Comparison of ENCODE assay signal across 16 mouse cellular contexts in genomic region chr7:102282261-102282660, GRCm38 (mm10). TPM values are rescaled to one million over a fixed set of nuclear protein-coding genes. Genes with fewer than 3 reads are reported as not detected.
A peak's percentile ranks its signal among the peaks of the same experiment; 100 is the strongest.
DNase-seq lines count a peak whose midpoint lies in the region; TF ChIP-seq lines count a peak whose summit lies in the region.
"Had no signal": no experiment of that assay in that cellular context is flagged by ENCODE, and none has a peak within 500 bp of the region (broad histone marks: within the 10 kb centered on the region; RNA-seq: fewer than 3 reads in every experiment).

No protein-coding gene starts in this region.

- peak; percentile 49 to 72 for DNase-seq in heart, adult 2 months
- peak; percentile 50 to 72 for DNase-seq in heart, adult 9 months (ENCODE audit: low spot score in 2 of 2)
- DNase-seq in heart, postnatal 4 days, result peak; percentile 77
- DNase-seq in lung, postnatal 36 days, result peak; percentile 75
- DNase-seq in thymus, adult 2 months, result no peak
- DNase-seq in right cerebral cortex, postnatal 25 days, result no peak
- DNase-seq in neural tube, embryonic 10.5 days (ENCODE audit: extremely low spot score, low spot score), result no peak
- DNase-seq: cerebellum, adult 18-20 months; kidney, adult 18-20 months; retina, postnatal 1 day; spleen, adult 18-20 months had no signal

- TF ChIP-seq EP300 in heart, adult 2 months (IDR thresholded peaks at IDR 0.05; ENCODE audit: insufficient read depth, low read depth, low read length), result no peak

- no peaks in the 10 kb centered on the region for H3K4me1 ChIP-seq in heart, adult 2 months (ENCODE audit: control insufficient read depth, insufficient read depth, low read length)
- no peaks in the 10 kb centered on the region for H3K4me1 ChIP-seq in thymus, adult 2 months (replicated peaks; ENCODE audit: control insufficient read depth, insufficient read depth, low read length)
- H3K4me1 ChIP-seq: embryonic facial prominence, embryonic 13.5 days; forebrain, embryonic 10.5 days; limb, embryonic 15.5 days; neural tube, embryonic 15.5 days had no signal

- peaks cover 2% of the 10 kb centered on the region; the same call in 1 of the 2 replicates for H3K36me3 ChIP-seq in heart, adult 2 months (ENCODE audit: control insufficient read depth, insufficient read depth, low read length)
- no peaks in the 10 kb centered on the region for H3K36me3 ChIP-seq in thymus, adult 2 months (ENCODE audit: control insufficient read depth, insufficient read depth, low read length)
- H3K36me3 ChIP-seq: embryonic facial prominence, embryonic 13.5 days; forebrain, embryonic 10.5 days; limb, embryonic 15.5 days; neural tube, embryonic 15.5 days had no signal

- no peak for TF ChIP-seq POLR2A in heart, adult 2 months (IDR thresholded peaks at IDR 0.05; ENCODE audit: insufficient read depth, low read depth, low read length)
- TF ChIP-seq POLR2A in thymus, adult 2 months (IDR thresholded peaks at IDR 0.05; ENCODE audit: control insufficient read depth, extremely low read depth, insufficient read depth, low read length, poor library complexity), result no peak

- no peak for TF ChIP-seq CTCF in heart, adult 2 months (IDR thresholded peaks at IDR 0.05)
- no peak for TF ChIP-seq CTCF in thymus, adult 2 months (IDR thresholded peaks at IDR 0.05; ENCODE audit: borderline replicate concordance, control insufficient read depth, extremely low read depth, insufficient read depth, low read length, poor library complexity)

- 0 out of 2 replicates have a peak, but pooled peaks cover 1% of the 10 kb centered on the region for H3K79me2 ChIP-seq in heart, adult 2 months (replicated peaks; ENCODE audit: control insufficient read depth, insufficient read depth, low read length)

- WGBS in heart, adult 2 months, result 40% methylated on average over 5 of the region's 5 CpGs
- WGBS in thymus, adult 2 months, result 93% methylated on average over 5 of the region's 5 CpGs

- H3K27ac ChIP-seq in heart, adult 2 months, result no peak overlapping the region
- no peak overlapping the region for H3K27ac ChIP-seq in thymus, adult 2 months (ENCODE audit: control insufficient read depth, insufficient read depth, low read length)
- H3K27ac ChIP-seq: embryonic facial prominence, embryonic 13.5 days; forebrain, embryonic 10.5 days; layer of hippocampus, adult 2 months; limb, embryonic 15.5 days; neural tube, embryonic 15.5 days had no signal

- H3K27me3 ChIP-seq in heart, adult 2 months (ENCODE audit: control insufficient read depth, insufficient read depth, low read length), result no peaks in the 10 kb centered on the region
- H3K27me3 ChIP-seq in thymus, adult 2 months (ENCODE audit: control insufficient read depth, insufficient read depth, low read length), result no peaks in the 10 kb centered on the region
- H3K27me3 ChIP-seq: embryonic facial prominence, embryonic 13.5 days; limb, embryonic 15.5 days; neural tube, embryonic 15.5 days had no signal

- intact Hi-C loops in heart, adult 2 months (cut with DNase I), result no loop called here

- H3K9ac ChIP-seq in heart, adult 2 months (ENCODE audit: low read depth, low read length), result no peak overlapping the region
- H3K9ac ChIP-seq: embryonic facial prominence, embryonic 13.5 days; limb, embryonic 15.5 days; neural tube, embryonic 15.5 days had no signal

- H3K4me3 ChIP-seq in heart, adult 2 months, result no peak overlapping the region
- H3K4me3 ChIP-seq in thymus, adult 2 months (ENCODE audit: control insufficient read depth, insufficient read depth, low read length), result no peak overlapping the region
- H3K4me3 ChIP-seq: embryonic facial prominence, embryonic 13.5 days; forebrain, embryonic 10.5 days; layer of hippocampus, adult 2 months; limb, embryonic 15.5 days; neural tube, embryonic 15.5 days had no signal

RNA-seq across cellular contexts. Expression of gene Stim1, which starts 14.7 kb away (rescaled TPM):
- total RNA-seq in heart, adult 2 months (2021), result 10 to 100 TPM; 23.9 to 24.1 TPM
- polyA plus RNA-seq in heart, adult 2 months (2012; rRNA removed), result 22.8 and 26.8 TPM in 2 replicates
- total RNA-seq in heart, postnatal 4 days (2021), result 10 to 100 TPM; 23.9 to 24.0 TPM
- 98.6 and 107 TPM in 2 replicates for polyA plus RNA-seq in thymus, adult 2 months (2012; rRNA removed)

RNA-seq across cellular contexts. Expression of gene Rhog, which starts 26.4 kb away (rescaled TPM):
- total RNA-seq in heart, adult 2 months (2021), result 10 to 100 TPM; 22.4 to 26.3 TPM
- polyA plus RNA-seq in heart, adult 2 months (2012; rRNA removed), result 22.5 and 34.2 TPM in 2 replicates
- 10 to 100 TPM; 37.0 to 39.2 TPM for total RNA-seq in heart, postnatal 4 days (2021)
- 221 and 282 TPM in 2 replicates for polyA plus RNA-seq in thymus, adult 2 months (2012; rRNA removed)

Comparison
In these comparisons a context has a peak if more than half of its experiments do, and no peak if none do; other contexts are left out.
1. DNase-seq: peak in heart, adult 2 months (2 of 2), heart, adult 9 months (2 of 2), heart, postnatal 4 days (single experiment) and lung, postnatal 36 days (single experiment); none in thymus, adult 2 months (single experiment), right cerebral cortex, postnatal 25 days (single experiment) and neural tube, embryonic 10.5 days (single experiment).